Mouse (Mus musculus) E14TG2a.4 (cell line): Measurements from ENCODE around the gene Il2rg.

ENCODE experiments used
- H3K27me3 ChIP-seq: 2 replicates; pipeline ENCODE4 v1.6.1; 2014; ENCODE audit warnings: low read length, control low read depth; ENCODE audit not compliant: insufficient read depth
- H3K36me3 ChIP-seq: 2 replicates; pipeline ENCODE4 v1.6.1; 2014; ENCODE audit warnings: low read length, control low read depth; ENCODE audit not compliant: insufficient read depth
- H3K4me1 ChIP-seq: replicated peaks from 2 replicates; pipeline ENCODE4 v1.6.1; 2014; ENCODE audit warnings: low read depth, low read length, control low read depth
- H3K4me3 ChIP-seq: replicated peaks from 2 replicates; pipeline ENCODE4 v1.5.1; 2014; ENCODE audit warnings: mild to moderate bottlenecking, low read length
- H3K9me3 ChIP-seq: 2 replicates; pipeline ENCODE4 v1.6.1; 2014; ENCODE audit warnings: low read length, control low read depth
- CTCF ChIP-seq: conservative IDR thresholded peaks from 2 replicates; pipeline ENCODE4 v1.5.1; 2014; ENCODE audit warnings: low read length
- NANOG ChIP-seq: IDR thresholded peaks from 2 replicates; pipeline ENCODE4 v1.6.1; 2014; ENCODE audit warnings: borderline replicate concordance, low read length, mixed read lengths
- POU5F1 ChIP-seq: IDR thresholded peaks from 2 replicates; pipeline ENCODE4 v1.6.1; 2014; ENCODE audit warnings: low read length, borderline replicate concordance

The Il2rg gene

GRCm38 (mm10) chrX:101290111-101290510 lies 22.1 kb upstream of the Il2rg start:
- H3K4me1 ChIP-seq: no peaks in the 10 kb centered on the region
- peaks cover 99% of the 10 kb centered on the region for H3K36me3 ChIP-seq
- no peaks in the 10 kb centered on the region for H3K27me3 ChIP-seq
- no peaks in the 10 kb centered on the region for H3K9me3 ChIP-seq
- TF ChIP-seq POU5F1: no peak
- TF ChIP-seq CTCF: no peak
- no peak for TF ChIP-seq NANOG
- H3K4me3 ChIP-seq: no peak overlapping the region

- Histone ChIP-seq H3K4me1 (no peaks in the 10 kb centered on the region), H3K27me3 (no peaks in the 10 kb centered on the region), H3K36me3 (peaks cover 99% of the 10 kb centered on the region), H3K9me3 (no peaks in the 10 kb centered on the region), H3K4me3 (no peak overlapping the region)
- TF ChIP-seq CTCF: no peak
- TF ChIP-seq POU5F1: no peak
- no peak for TF ChIP-seq NANOG
Observed at GRCm38 (mm10) chrX:101289037-101289436, 21.0 kb upstream of the Il2rg start.

- Histone ChIP-seq H3K4me1 (no peaks in the 10 kb centered on the region), H3K27me3 (no peaks in the 10 kb centered on the region), H3K4me3 (no peak overlapping the region), H3K9me3 (no peaks in the 10 kb centered on the region), H3K36me3 (peaks cover 99% of the 10 kb centered on the region)
- TF ChIP-seq POU5F1: no peak
- no peak for TF ChIP-seq NANOG
- TF ChIP-seq CTCF: no peak
Observed at GRCm38 (mm10) chrX:101288432-101288831, 20.4 kb upstream of the Il2rg start.

- H3K27me3 ChIP-seq: no peaks in the 10 kb centered on the region
- no peaks in the 10 kb centered on the region for H3K9me3 ChIP-seq
- TF ChIP-seq NANOG (no peak), CTCF (no peak), POU5F1 (no peak)
- H3K36me3 ChIP-seq: peaks cover 99% of the 10 kb centered on the region
- H3K4me3 ChIP-seq: no peak overlapping the region
- H3K4me1 ChIP-seq: no peaks in the 10 kb centered on the region
Observed at GRCm38 (mm10) chrX:101287543-101287942, 19.5 kb upstream of the Il2rg start.

GRCm38 (mm10) chrX:101285953-101286670 lies 18.1 kb upstream of the Il2rg start:
- Histone ChIP-seq H3K4me3 (no peak overlapping the region), H3K9me3 (no peaks in the 10 kb centered on the region), H3K36me3 (peaks cover 96% of the 10 kb centered on the region), H3K4me1 (no peaks in the 10 kb centered on the region), H3K27me3 (no peaks in the 10 kb centered on the region)
- no peak for TF ChIP-seq POU5F1
- TF ChIP-seq NANOG: no peak
- TF ChIP-seq CTCF: no peak

- H3K4me3 ChIP-seq: no peak overlapping the region
- H3K9me3 ChIP-seq: no peaks in the 10 kb centered on the region
- H3K36me3 ChIP-seq: peaks cover 97% of the 10 kb centered on the region
- H3K4me1 ChIP-seq: no peaks in the 10 kb centered on the region
- H3K27me3 ChIP-seq: no peaks in the 10 kb centered on the region
- TF ChIP-seq POU5F1 (no peak), NANOG (no peak), CTCF (peak; percentile 56)
Observed at GRCm38 (mm10) chrX:101285534-101285933, 17.5 kb upstream of the Il2rg start.

- Histone ChIP-seq H3K4me3 (no peak overlapping the region), H3K36me3 (peaks cover 92% of the 10 kb centered on the region), H3K9me3 (no peaks in the 10 kb centered on the region), H3K27me3 (no peaks in the 10 kb centered on the region), H3K4me1 (no peaks in the 10 kb centered on the region)
- no peak for TF ChIP-seq NANOG
- no peak for TF ChIP-seq POU5F1
- TF ChIP-seq CTCF: no peak
Observed at GRCm38 (mm10) chrX:101282813-101283212, 14.8 kb upstream of the Il2rg start.

- H3K27me3 ChIP-seq: no peaks in the 10 kb centered on the region
- TF ChIP-seq NANOG (no peak), CTCF (no peak), POU5F1 (no peak)
- no peaks in the 10 kb centered on the region for H3K9me3 ChIP-seq
- H3K4me3 ChIP-seq: peak within 1 kb of the TSS; percentile 81
- H3K36me3 ChIP-seq: peaks cover 39% of the 10 kb centered on the region
- H3K4me1 ChIP-seq: peaks cover 18% of the 10 kb centered on the region
Observed at GRCm38 (mm10) chrX:101273875-101274738, 6.1 kb upstream of the Il2rg start, which contains the start of gene Med12. Gene Med12 (plus strand): TSS chrX:101274030.
